Mouse (Mus musculus) midbrain, postnatal 0 days (tissue): Measurements from ENCODE around the gene Gnas. TPM values are rescaled to one million over a fixed set of nuclear protein-coding genes. Genes with fewer than 3 reads are reported as not detected.
"Not testable (repeated sequence)": the region's sequence is repeated elsewhere in the genome, so short reads cannot be mapped to it uniquely, and the experiment has no call there.

Experiments used
- ATAC-seq: fragments of 200-750 bp; cut with Nextera tagmentation; 2 replicates; pipeline ENCODE4 v1.8.0; 2017; ENCODE audit warnings: moderate number of reproducible peaks, mild to moderate bottlenecking, moderate TSS enrichment, moderate library complexity; ENCODE audit not compliant: low FRiP score
- DNase-seq: peaks from one replicate; pipeline ENCODE4 v3.0.0-alpha.2; 2015; ENCODE audit warnings: low spot score
- H3K27ac ChIP-seq: fragments of 300-500 bp; sonication (generic); 2 replicates; pipeline ENCODE4 v1.5.1; 2014; ENCODE audit warnings: low read depth, mild to moderate bottlenecking, low read length, mixed read lengths
- H3K27me3 ChIP-seq: fragments of 300-500 bp; sonication (generic); 2 replicates; pipeline ENCODE4 v1.6.1; 2014; ENCODE audit warnings: low read length, control low read depth, mixed read lengths; ENCODE audit not compliant: insufficient read depth
- H3K36me3 ChIP-seq: fragments of 300-500 bp; sonication (generic); 2 replicates; pipeline ENCODE4 v1.6.1; 2014; ENCODE audit warnings: low read length, control low read depth, mixed read lengths; ENCODE audit not compliant: insufficient read depth
- H3K4me1 ChIP-seq: fragments of 300-500 bp; sonication (generic); 2 replicates; pipeline ENCODE4 v1.6.1; 2014; ENCODE audit warnings: mild to moderate bottlenecking, control low read depth, antibody characterized with exemption, low read length, mixed read lengths; ENCODE audit not compliant: insufficient read depth
- H3K4me2 ChIP-seq: fragments of 300-500 bp; sonication (generic); 2 replicates; pipeline ENCODE4 v1.6.1; 2014; ENCODE audit warnings: low read depth, mild to moderate bottlenecking, low read length, mixed read lengths; ENCODE audit not compliant: poor library complexity, severe bottlenecking
- H3K4me3 ChIP-seq: fragments of 300-500 bp; sonication (generic); 2 replicates; pipeline ENCODE4 v1.5.1; 2014; ENCODE audit warnings: low read depth, mild to moderate bottlenecking, low read length, moderate library complexity
- H3K9ac ChIP-seq: fragments of 300-500 bp; sonication (generic); replicated peaks from 2 replicates; pipeline ENCODE4 v1.6.1; 2014; ENCODE audit warnings: mild to moderate bottlenecking, low read length, moderate library complexity, mixed read lengths; ENCODE audit not compliant: poor library complexity, severe bottlenecking
- H3K9me3 ChIP-seq: fragments of 300-500 bp; sonication (generic); 2 replicates; pipeline ENCODE4 v1.6.1; 2016; ENCODE audit warnings: low read length, control low read depth
- CTCF ChIP-seq: IDR thresholded peaks from 2 replicates; pipeline ENCODE4 v1.5.1; 2016; ENCODE audit warnings: antibody characterized with exemption, mild to moderate bottlenecking
- WGBS: fragments of 180-500 bp; shearing (Covaris S2); extraction: QIAGEN DNeasy Blood & Tissue Kit; methylation state at CpG from one replicate; pipeline ENCODE4 v1.1.7; 2014; 5-methylcytosine and 5-hydroxymethylcytosine counted together
- polyA plus RNA-seq: library from polyadenylated mRNA; unstranded; fragments of >200 nt; fragmentation: Nextera tagmentation; extraction: Ambion mirVana; gene quantifications from 2 replicates; pipeline ENCODE4 v1.2.1, GENCODE M21; 2015
- total RNA-seq: library from RNA; depleted of rRNA; stranded (reverse); fragments of >200 nt; gene quantifications from 2 replicates; pipeline ENCODE4 v1.2.3, GENCODE M21; 2014

Gnas gene
- total and polyA plus RNA-seq, 2 experiments from 2014 or later, result 1,613 to 1,834 TPM

DNA sequence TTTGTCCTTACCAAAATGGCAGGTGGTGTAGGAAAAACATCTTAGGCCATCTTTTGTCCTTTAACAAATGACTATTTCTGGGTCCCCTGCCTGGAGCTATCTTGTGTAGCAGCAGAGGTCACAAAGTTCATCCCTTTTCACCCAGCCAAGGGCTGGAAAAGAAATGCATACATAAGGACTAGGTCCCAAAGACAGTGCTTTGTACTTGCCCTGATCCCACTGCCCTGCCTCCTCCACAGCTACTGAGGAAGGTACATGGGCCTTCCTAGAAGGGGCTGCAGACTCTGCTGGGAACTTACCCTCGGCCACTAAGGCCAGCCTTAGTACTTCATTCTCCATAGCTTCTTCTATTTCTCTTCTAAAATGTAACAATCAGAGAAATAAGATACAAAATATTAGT, 27.5 kb downstream of the Gnas start:
- no peak for DNase-seq
- peaks cover 4% of the 10 kb centered on the region; the same call in 1 of the 2 replicates for H3K27me3 ChIP-seq
- ATAC-seq, result no peak
- no peak overlapping the region for H3K4me2 ChIP-seq
- no peak overlapping the region for H3K27ac ChIP-seq
- H3K4me1 ChIP-seq, result no peaks in the 10 kb centered on the region
- no peak for TF ChIP-seq CTCF
- no peaks in the 10 kb centered on the region for H3K36me3 ChIP-seq
- 82% methylated on average over 1 of the region's 1 CpGs for WGBS
- no peak overlapping the region for H3K4me3 ChIP-seq
- no peaks in the 10 kb centered on the region for H3K9me3 ChIP-seq
- no peak overlapping the region for H3K9ac ChIP-seq

GRCm38 (mm10) chr2:174312118-174312647, 28.1 kb downstream of the Gnas start:
- H3K4me1 ChIP-seq, result no peaks in the 10 kb centered on the region

DNA sequence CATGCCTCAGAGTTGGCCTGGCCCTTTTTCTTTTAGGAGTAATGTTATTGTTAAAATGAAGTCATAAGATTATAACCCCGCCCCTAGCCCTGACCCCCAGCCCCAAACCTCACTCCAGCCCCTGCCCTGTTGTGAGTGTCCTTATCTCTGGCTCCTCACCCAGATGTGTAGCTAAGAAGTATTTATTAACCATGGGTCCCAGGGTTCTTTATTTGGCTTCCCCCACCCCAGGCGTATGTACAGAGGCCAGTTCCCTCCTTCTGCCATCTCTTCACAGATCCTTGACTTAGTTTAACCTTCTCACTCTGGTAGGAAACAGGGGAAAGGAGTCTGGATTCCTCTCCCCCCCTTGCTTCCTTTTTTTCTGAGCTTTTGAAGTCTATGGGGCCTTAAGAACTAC, 28.5 kb downstream of the Gnas start:
- no peaks in the 10 kb centered on the region for H3K9me3 ChIP-seq
- H3K27ac ChIP-seq, result no peak overlapping the region
- no peak overlapping the region for H3K4me2 ChIP-seq
- no peaks in the 10 kb centered on the region for H3K4me1 ChIP-seq
- H3K4me3 ChIP-seq, result no peak overlapping the region
- H3K9ac ChIP-seq, result no peak overlapping the region
- DNase-seq, result no peak
- peaks cover 4% of the 10 kb centered on the region; the same call in 1 of the 2 replicates for H3K27me3 ChIP-seq
- ATAC-seq, result no peak
- no peak for TF ChIP-seq CTCF
- H3K36me3 ChIP-seq, result no peaks in the 10 kb centered on the region
- WGBS, result 81% methylated on average over 2 of the region's 2 CpGs

More at GRCm38 (mm10) chr2:174312118-174312647, 28.1 kb downstream of the Gnas start:
- peak; percentile 92 for TF ChIP-seq CTCF
- Histone ChIP-seq H3K4me2 (no peak overlapping the region), H3K4me3 (no peak overlapping the region), H3K27ac (no peak overlapping the region), H3K9me3 (no peaks in the 10 kb centered on the region), H3K27me3 (peaks cover 4% of the 10 kb centered on the region; the same call in 1 of the 2 replicates), H3K9ac (no peak overlapping the region), H3K36me3 (no peaks in the 10 kb centered on the region)
- 26% methylated on average over 4 of the region's 4 CpGs for WGBS
- DNase-seq (peak; percentile 89), ATAC-seq (peak; percentile 67)

- H3K27me3 ChIP-seq, H3K4me3 ChIP-seq, H3K27ac ChIP-seq, ATAC-seq, H3K4me1 ChIP-seq, H3K36me3 ChIP-seq, H3K9me3 ChIP-seq, DNase-seq, H3K4me2 ChIP-seq, H3K9ac ChIP-seq: not testable (repeated sequence)
These were observed 31.3 kb downstream of the Gnas start for GRCm38 (mm10) chr2:174315445-174315844.

DNA sequence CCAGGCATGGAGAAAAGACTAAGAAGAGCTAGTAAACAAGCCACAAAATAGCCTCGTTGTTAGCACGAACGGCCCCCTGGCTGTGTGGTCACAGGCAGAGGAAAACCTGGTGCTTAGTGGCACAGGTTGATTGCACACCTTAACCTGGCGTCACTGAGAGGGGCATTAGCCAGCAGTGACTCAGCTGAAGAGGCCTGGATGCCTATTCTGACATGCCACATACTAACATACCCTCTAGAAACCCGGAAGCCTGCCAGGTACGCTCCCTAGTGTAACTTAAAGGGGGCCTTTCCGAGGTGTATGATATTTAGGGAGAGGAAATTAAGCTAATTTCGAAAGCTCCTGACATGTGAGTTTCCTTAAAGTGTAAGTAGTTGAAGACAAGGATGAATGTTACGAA, 32.5 kb downstream of the Gnas start:
- WGBS, result 87% methylated on average over 9 of the region's 9 CpGs
- no peak for TF ChIP-seq CTCF
- no peaks in the 10 kb centered on the region for H3K27me3 ChIP-seq
- no peak overlapping the region for H3K27ac ChIP-seq
- H3K4me1 ChIP-seq, result no peaks in the 10 kb centered on the region
- H3K36me3 ChIP-seq, result no peaks in the 10 kb centered on the region
- H3K9ac ChIP-seq, result no peak overlapping the region
- DNase-seq (no peak), ATAC-seq (no peak)
- H3K9me3 ChIP-seq, result no peaks in the 10 kb centered on the region
- no peak overlapping the region for H3K4me2 ChIP-seq
- H3K4me3 ChIP-seq, result no peak overlapping the region

- H3K4me2 ChIP-seq, result no peak overlapping the region
- no peak overlapping the region for H3K9ac ChIP-seq
- 0 out of 2 replicates have a peak, but pooled peaks cover 3% of the 10 kb centered on the region for H3K4me1 ChIP-seq
- no peaks in the 10 kb centered on the region for H3K27me3 ChIP-seq
- TF ChIP-seq CTCF, result no peak
- no peaks in the 10 kb centered on the region for H3K9me3 ChIP-seq
- no peak overlapping the region for H3K27ac ChIP-seq
- ATAC-seq (no peak), DNase-seq (no peak)
- WGBS, result 65% methylated on average over 4 of the region's 4 CpGs
- no peaks in the 10 kb centered on the region for H3K36me3 ChIP-seq
- H3K4me3 ChIP-seq, result no peak overlapping the region
These were observed 41.9 kb downstream of the Gnas start for GRCm38 (mm10) chr2:174325989-174326388.
